Mouse (Mus musculus) small intestine, adult 2 months (tissue): ENCODE measurements around the gene Scyl3. TPM values are rescaled to one million over a fixed set of nuclear protein-coding genes. Genes with fewer than 3 reads are reported as not detected.

Experiments used
- H3K27ac ChIP-seq: fragments of 200-500 bp; 2 replicates; pipeline ENCODE4 v1.5.1; 2012; ENCODE audit warnings: low read depth, low read length, control low read depth, inconsistent platforms; ENCODE audit not compliant: insufficient read depth
- H3K27me3 ChIP-seq: fragments of 200-500 bp; 2 replicates; pipeline ENCODE4 v1.6.1; 2012; ENCODE audit warnings: mild to moderate bottlenecking, moderate library complexity, low read length, inconsistent platforms; ENCODE audit not compliant: control insufficient read depth, insufficient read depth
- H3K36me3 ChIP-seq: fragments of 200-500 bp; 2 replicates; pipeline ENCODE4 v1.6.1; 2012; ENCODE audit warnings: mild to moderate bottlenecking, low read length, control low read depth, inconsistent platforms; ENCODE audit not compliant: control insufficient read depth, insufficient read depth
- H3K4me1 ChIP-seq: fragments of 200-500 bp; 2 replicates; pipeline ENCODE4 v1.6.1; 2012; ENCODE audit warnings: low read length, inconsistent platforms, mixed read lengths; ENCODE audit not compliant: control insufficient read depth, insufficient read depth, insufficient read length
- H3K4me3 ChIP-seq: fragments of 200-500 bp; 2 replicates; pipeline ENCODE4 v1.5.1; 2012; ENCODE audit warnings: low read depth, mild to moderate bottlenecking, control low read depth, inconsistent platforms, low read length, moderate library complexity
- CTCF ChIP-seq: fragments of 200-500 bp; IDR thresholded peaks from 2 replicates; pipeline ENCODE4 v1.5.1; 2012; ENCODE audit warnings: low read depth, mild to moderate bottlenecking, control low read depth, inconsistent platforms, low read length, moderate library complexity, mixed read lengths; ENCODE audit not compliant: insufficient replicate concordance, insufficient read length; ENCODE audit errors: extremely low read depth
- POLR2A ChIP-seq: fragments of 200-500 bp; IDR thresholded peaks from 2 replicates; pipeline ENCODE4 v1.6.1; 2012; ENCODE audit warnings: low read depth, mild to moderate bottlenecking, control low read depth, inconsistent platforms, low read length, moderate library complexity
- whole genome bisulfite sequencing: fragments of 180-500 bp; shearing (Covaris S2); methylation state at CpG from one replicate; pipeline ENCODE4 v1.1.7; 2018; 5-methylcytosine and 5-hydroxymethylcytosine counted together
- polyA plus RNA-seq: library from polyadenylated mRNA; depleted of rRNA; stranded (reverse); fragments of >200 nt; gene quantifications from 2 replicates; pipeline ENCODE4 v1.2.3, GENCODE M21; 2012; rRNA removed

The Scyl3 gene
- 3.6 and 4.6 TPM in 2 replicates for polyA plus RNA-seq

- peak within 1 kb of the TSS; percentile 79 for H3K27ac ChIP-seq
- WGBS, result 56% methylated on average over 7 of the region's 7 CpGs
- H3K36me3 ChIP-seq, result 0 out of 2 replicates have a peak, but pooled peaks cover 4% of the 10 kb centered on the region
- TF ChIP-seq POLR2A (no peak), CTCF (no peak)
- H3K4me1 ChIP-seq, result peaks cover 10% of the 10 kb centered on the region
- H3K27me3 ChIP-seq, result no peaks in the 10 kb centered on the region
- peak within 1 kb of the TSS; percentile 85 for H3K4me3 ChIP-seq
Observed at GRCm38 (mm10) chr1:163928846-163929245, at the start of gene Scyl3. Gene Scyl3 (plus strand): TSS chr1:163929100.

- Histone ChIP-seq H3K27me3 (no peaks in the 10 kb centered on the region), H3K4me3 (no peak overlapping the region), H3K27ac (no peak overlapping the region), H3K36me3 (no peaks in the 10 kb centered on the region), H3K4me1 (no peaks in the 10 kb centered on the region)
- no peak for TF ChIP-seq POLR2A
- TF ChIP-seq CTCF, result no peak
Observed at GRCm38 (mm10) chr1:163889629-163890028, 39.3 kb upstream of the Scyl3 start.

- whole genome bisulfite sequencing, result 94% methylated on average over 5 of the region's 5 CpGs
- no peak for TF ChIP-seq CTCF
- no peak for TF ChIP-seq POLR2A
- H3K36me3 ChIP-seq, result no peaks in the 10 kb centered on the region
- H3K27me3 ChIP-seq, result no peaks in the 10 kb centered on the region
- no peak overlapping the region for H3K27ac ChIP-seq
- no peaks in the 10 kb centered on the region for H3K4me1 ChIP-seq
- H3K4me3 ChIP-seq, result no peak overlapping the region
Observed at GRCm38 (mm10) chr1:163893294-163893693, 35.6 kb upstream of the Scyl3 start.

- H3K27ac ChIP-seq, result no peak overlapping the region
- H3K36me3 ChIP-seq, result no peaks in the 10 kb centered on the region
- TF ChIP-seq POLR2A, result no peak
- no peak for TF ChIP-seq CTCF
- no peaks in the 10 kb centered on the region for H3K4me1 ChIP-seq
- H3K4me3 ChIP-seq, result no peak overlapping the region
- WGBS, result 86% methylated on average over 11 of the region's 11 CpGs
- no peaks in the 10 kb centered on the region for H3K27me3 ChIP-seq
Observed at GRCm38 (mm10) chr1:163893774-163894527, 34.9 kb upstream of the Scyl3 start.

GRCm38 (mm10) chr1:163898291-163898764 lies 30.6 kb upstream of the Scyl3 start:
- no peaks in the 10 kb centered on the region for H3K27me3 ChIP-seq
- 51% methylated on average over 5 of the region's 5 CpGs for WGBS
- no peaks in the 10 kb centered on the region for H3K36me3 ChIP-seq
- H3K4me1 ChIP-seq, result no peaks in the 10 kb centered on the region
- no peak overlapping the region for H3K27ac ChIP-seq
- TF ChIP-seq CTCF, result no peak
- no peak for TF ChIP-seq POLR2A
- no peak overlapping the region for H3K4me3 ChIP-seq

- Histone ChIP-seq H3K4me1 (no peaks in the 10 kb centered on the region), H3K27me3 (no peaks in the 10 kb centered on the region), H3K36me3 (no peaks in the 10 kb centered on the region), H3K4me3 (no peak overlapping the region), H3K27ac (no peak overlapping the region)
- no peak for TF ChIP-seq CTCF
- TF ChIP-seq POLR2A, result no peak
- WGBS, result 79% methylated on average over 2 of the region's 2 CpGs
Observed at GRCm38 (mm10) chr1:163899575-163899974, 29.3 kb upstream of the Scyl3 start.

GRCm38 (mm10) chr1:163900168-163900567 lies 28.7 kb upstream of the Scyl3 start:
- no peaks in the 10 kb centered on the region for H3K4me1 ChIP-seq
- TF ChIP-seq CTCF (no peak), POLR2A (no peak)
- no peak overlapping the region for H3K27ac ChIP-seq
- no peaks in the 10 kb centered on the region for H3K27me3 ChIP-seq
- H3K36me3 ChIP-seq, result no peaks in the 10 kb centered on the region
- 78% methylated on average over 2 of the region's 2 CpGs for WGBS
- H3K4me3 ChIP-seq, result no peak overlapping the region
